Mouse (Mus musculus): ENCODE measurements around the gene Ttc21a.

DNA sequence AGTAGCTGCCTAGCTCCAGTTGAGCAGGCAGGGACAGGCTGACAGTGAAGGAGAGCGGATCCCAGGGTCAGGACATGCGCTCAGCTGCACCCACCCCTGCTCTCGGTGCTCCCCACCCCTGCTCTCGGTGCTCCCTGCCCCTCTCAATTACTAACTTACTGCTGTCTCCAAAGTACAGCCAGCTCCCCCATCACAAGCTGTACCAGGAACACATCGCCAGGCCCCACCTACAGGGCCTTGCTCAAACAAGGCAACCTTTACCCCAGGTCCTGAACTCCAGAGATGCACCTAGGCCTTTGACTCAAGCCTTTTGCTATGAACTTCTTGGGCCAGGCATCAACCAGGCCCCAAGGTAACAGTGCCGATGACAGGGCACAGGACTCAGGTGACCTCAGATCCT lies 3.7 kb upstream of the Ttc21a start:
- TF ChIP-seq CTCF (IDR thresholded peaks at IDR 0.05; ENCODE audit: extremely low read depth, insufficient read depth, insufficient read length, insufficient replicate concordance) (no peak), POLR2A (IDR thresholded peaks at IDR 0.05; ENCODE audit: low read depth, low read length) (no peak)

Measured in spleen, adult 2 months (tissue).